Mouse (Mus musculus): ENCODE data around the gene Zkscan2. TPM values are rescaled to one million over a fixed set of nuclear protein-coding genes. Genes with fewer than 3 reads are reported as not detected.

Zkscan2 gene
- total RNA-seq, 1 experiment from 2014 or later, result not detected

DNA sequence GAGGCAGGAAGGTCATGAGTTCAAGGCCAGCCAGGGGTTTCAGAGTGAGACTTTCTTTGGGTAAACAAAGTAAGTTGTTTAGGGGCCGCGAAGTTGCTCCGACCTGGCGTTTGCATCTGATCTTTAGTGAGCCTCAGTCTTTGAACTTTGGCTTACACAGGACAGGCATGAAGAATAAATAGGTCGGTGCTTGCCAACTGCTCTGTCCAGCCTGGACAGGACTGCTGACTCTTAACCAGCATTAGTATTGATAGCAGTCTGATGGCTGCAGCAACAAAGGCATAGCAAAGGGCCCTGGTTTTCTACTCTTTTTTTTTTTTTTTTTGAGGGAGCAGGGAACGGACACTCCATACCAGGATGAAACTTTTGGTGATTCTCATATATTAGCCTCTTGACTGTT lies 47.7 kb downstream of the Zkscan2 start:
- no peak for ATAC-seq (replicated peaks in 1 of 2; ENCODE audit: insufficient read depth in 1 of 2, low FRiP score in 2 of 2, low TSS enrichment in 1 of 2, low read depth in 1 of 2, poor library complexity in 2 of 2, severe bottlenecking in 2 of 2)

DNA sequence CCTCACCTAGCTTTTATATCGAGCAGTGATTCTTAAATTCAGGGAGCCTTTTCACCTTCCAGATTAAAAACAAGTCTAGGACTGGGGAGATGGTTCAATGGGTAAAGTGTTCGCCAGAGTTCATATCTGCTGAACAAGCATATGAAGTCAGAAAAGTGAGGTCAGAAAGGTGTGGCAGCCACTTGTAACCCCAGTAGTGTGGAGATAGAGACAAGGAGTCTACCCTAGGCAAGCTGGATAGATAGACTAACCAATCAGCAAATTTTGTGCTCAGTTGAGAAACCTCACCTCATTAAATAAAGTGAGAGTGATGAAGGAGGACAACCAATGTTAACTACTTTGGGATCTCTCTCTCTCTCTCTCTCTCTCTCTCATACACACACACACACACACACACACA lies 49.7 kb downstream of the Zkscan2 start:
- ATAC-seq (replicated peaks in 1 of 2; ENCODE audit: insufficient read depth in 1 of 2, low FRiP score in 2 of 2, low TSS enrichment in 1 of 2, low read depth in 1 of 2, poor library complexity in 2 of 2, severe bottlenecking in 2 of 2), result no peak

DNA sequence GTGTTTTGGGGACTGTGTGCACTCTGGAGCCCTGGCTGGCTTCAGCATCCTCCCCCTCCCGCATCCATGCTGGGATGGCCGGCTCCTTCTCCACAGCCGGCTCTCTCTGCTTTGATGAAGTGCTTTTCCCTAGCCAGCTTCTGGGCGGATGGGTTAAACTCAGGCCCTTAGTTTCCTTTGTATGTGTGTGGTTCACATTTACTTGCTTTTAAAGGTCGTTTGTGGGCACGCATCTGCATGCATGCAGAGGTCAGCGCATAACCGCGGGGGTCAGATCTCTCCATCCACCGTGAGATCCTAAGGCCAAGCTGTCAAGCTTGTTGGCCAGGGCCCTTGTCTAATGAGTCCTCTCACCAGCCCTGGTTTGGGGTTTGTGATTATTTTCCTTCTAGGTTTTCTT lies 50.6 kb downstream of the Zkscan2 start:
- no peak for ATAC-seq (replicated peaks in 1 of 2; ENCODE audit: insufficient read depth in 1 of 2, low FRiP score in 2 of 2, low TSS enrichment in 1 of 2, low read depth in 1 of 2, poor library complexity in 2 of 2, severe bottlenecking in 2 of 2)

DNA sequence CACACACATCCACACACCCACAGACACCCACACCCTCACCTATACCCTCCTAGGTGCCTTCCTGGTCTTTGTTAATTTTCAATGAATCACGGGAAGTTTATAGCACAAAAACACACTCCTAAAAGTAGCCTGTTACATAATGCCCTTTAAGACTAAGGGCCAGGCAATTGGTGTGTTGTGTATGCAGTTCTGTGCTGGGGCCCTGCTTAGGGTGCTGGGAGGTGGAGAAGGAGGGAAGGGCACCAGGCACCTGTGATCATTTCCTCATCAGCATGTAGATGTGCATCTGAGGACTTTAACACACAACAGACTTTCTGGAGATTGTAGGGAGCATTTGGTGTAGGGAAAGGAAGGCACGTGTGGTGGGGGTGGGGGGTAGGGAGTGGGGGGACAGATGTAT lies 51.5 kb downstream of the Zkscan2 start:
- ATAC-seq (replicated peaks in 1 of 2; ENCODE audit: insufficient read depth in 1 of 2, low FRiP score in 2 of 2, low TSS enrichment in 1 of 2, low read depth in 1 of 2, poor library complexity in 2 of 2, severe bottlenecking in 2 of 2), result no peak

DNA sequence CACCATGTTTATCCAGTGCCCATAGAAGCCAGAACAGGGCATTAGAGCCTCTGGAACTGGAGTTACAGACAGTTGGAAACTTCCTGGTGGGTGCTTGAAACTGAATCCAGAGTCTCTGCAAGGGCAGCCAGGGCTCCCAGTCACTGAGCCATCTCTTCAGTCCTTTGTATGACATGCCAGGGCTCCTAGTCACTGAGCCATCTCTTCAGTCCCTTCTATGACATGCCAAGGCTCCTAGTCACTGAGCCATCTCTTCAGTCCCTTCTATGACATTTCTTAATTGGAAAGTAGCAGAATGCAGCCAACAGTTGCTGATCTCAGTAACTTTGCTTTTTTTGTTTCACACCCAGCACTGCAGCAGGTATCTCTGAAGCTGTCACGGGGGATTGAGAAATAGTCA lies 58.2 kb downstream of the Zkscan2 start:
- no peak for ATAC-seq (replicated peaks in 1 of 2; ENCODE audit: insufficient read depth in 1 of 2, low FRiP score in 2 of 2, low TSS enrichment in 1 of 2, low read depth in 1 of 2, poor library complexity in 2 of 2, severe bottlenecking in 2 of 2)

DNA sequence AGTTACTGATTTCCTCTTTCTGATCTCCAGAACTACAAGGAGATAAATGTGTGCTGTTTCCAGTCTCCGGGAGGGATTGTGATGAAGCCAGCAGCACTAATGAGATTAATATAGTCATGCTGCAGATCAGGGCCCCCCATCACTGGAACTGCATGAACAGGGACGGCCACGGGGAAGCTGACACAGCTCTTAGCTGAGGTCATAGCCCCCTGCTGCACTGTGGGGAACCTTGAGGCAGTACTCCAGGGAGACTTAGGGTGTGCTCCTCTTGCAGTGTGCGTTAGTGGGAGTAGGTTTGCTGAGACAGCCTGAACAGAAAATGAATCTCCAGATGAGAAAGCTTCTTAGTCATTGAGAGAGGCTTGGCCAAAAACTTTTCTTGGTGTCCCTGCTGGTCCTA lies 69.0 kb downstream of the Zkscan2 start:
- no peak for ATAC-seq (replicated peaks in 1 of 2; ENCODE audit: insufficient read depth in 1 of 2, low FRiP score in 2 of 2, low TSS enrichment in 1 of 2, low read depth in 1 of 2, poor library complexity in 2 of 2, severe bottlenecking in 2 of 2)

DNA sequence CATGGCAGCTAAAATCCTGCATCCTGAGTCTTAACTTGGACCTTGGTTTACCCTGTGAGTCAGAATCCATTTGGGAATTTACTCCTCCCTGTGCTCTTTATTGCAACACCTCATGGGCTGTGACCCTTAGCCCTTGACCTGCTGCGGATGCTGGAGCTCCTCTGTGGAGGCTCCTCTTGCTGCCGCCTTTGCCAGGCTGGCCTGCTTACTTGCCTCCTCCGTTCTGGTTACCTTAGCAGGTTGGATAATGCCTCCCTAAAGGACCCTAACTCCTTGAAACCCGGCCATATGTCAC lies 69.9 kb downstream of the Zkscan2 start:
- ATAC-seq (replicated peaks in 1 of 2; ENCODE audit: insufficient read depth in 1 of 2, low FRiP score in 2 of 2, low TSS enrichment in 1 of 2, low read depth in 1 of 2, poor library complexity in 2 of 2, severe bottlenecking in 2 of 2), result no peak

DNA sequence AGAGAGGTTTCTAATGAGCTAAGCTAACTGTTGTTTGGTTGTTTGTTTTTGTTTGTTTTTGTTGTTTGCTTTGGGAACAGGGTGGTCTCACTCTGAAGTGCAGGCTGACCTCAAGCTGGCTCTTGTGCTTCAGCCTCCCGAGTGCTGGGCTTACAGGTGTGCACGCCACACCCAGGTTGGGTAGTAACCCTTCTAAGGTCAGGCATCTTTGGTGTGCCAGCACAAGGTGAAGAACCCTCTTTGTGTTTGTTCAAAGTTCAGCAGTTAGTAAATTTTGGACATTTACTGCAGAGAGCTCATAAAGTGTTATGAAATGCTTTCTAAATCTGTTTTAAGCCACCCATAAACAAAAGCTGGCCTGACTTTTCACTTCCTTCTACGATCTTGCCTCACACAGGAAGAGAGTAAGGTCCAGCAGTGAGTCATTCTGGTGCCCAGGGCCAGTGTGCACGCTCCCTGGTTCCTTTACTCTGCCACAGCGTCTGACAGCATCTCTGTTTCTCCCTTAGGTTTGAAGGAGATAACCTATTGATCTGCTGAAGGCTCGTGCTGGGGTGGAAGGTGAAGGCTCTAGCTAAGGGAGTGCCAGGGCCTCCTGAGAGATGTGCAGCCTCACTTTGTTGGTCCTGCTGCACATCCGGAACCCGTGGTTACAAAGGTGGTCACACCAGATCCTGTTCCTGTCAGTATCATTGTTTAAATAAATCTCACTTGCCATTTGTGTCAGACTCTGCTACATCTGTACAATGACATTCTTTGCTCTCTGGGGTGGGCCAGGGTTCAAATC lies 70.4 kb downstream of the Zkscan2 start:
- peak; percentile 37 to 68; a peak in 1 of 4 replicates for ATAC-seq (replicated peaks in 1 of 2; ENCODE audit: insufficient read depth in 1 of 2, low FRiP score in 2 of 2, low TSS enrichment in 1 of 2, low read depth in 1 of 2, poor library complexity in 2 of 2, severe bottlenecking in 2 of 2)

Other genes starting within 250 kb of the Zkscan2 start
- 36.4 and 45.5 TPM in 2 replicates for gene Lcmt1, start 130.7 kb downstream of the Zkscan2 start, total RNA-seq (2017)
- gene Arhgap17, start 130.5 kb downstream of the Zkscan2 start, total RNA-seq (2017), result 34.4 and 35.1 TPM in 2 replicates
- not detected in 2 replicates for gene Aqp8, start 38.2 kb downstream of the Zkscan2 start, total RNA-seq (2017)

All from hematopoietic stem cell, adult 5-6 weeks (primary cell).